Mouse (Mus musculus) cortical plate, adult 2 months (tissue): ENCODE data around the gene Cubn.

Experiments used
- CTCF ChIP-seq: fragments of 200-500 bp; IDR thresholded peaks from 2 replicates; pipeline ENCODE4 v1.5.1; 2011; ENCODE audit warnings: mild to moderate bottlenecking, control low read depth, low read length; ENCODE audit not compliant: insufficient read depth; ENCODE audit errors: extremely low read depth
- POLR2A ChIP-seq: fragments of 200-500 bp; IDR thresholded peaks from 2 replicates; pipeline ENCODE4 v1.6.1; 2011; ENCODE audit warnings: mild to moderate bottlenecking, low read length, control low read depth; ENCODE audit not compliant: insufficient read depth; ENCODE audit errors: extremely low read depth

DNA sequence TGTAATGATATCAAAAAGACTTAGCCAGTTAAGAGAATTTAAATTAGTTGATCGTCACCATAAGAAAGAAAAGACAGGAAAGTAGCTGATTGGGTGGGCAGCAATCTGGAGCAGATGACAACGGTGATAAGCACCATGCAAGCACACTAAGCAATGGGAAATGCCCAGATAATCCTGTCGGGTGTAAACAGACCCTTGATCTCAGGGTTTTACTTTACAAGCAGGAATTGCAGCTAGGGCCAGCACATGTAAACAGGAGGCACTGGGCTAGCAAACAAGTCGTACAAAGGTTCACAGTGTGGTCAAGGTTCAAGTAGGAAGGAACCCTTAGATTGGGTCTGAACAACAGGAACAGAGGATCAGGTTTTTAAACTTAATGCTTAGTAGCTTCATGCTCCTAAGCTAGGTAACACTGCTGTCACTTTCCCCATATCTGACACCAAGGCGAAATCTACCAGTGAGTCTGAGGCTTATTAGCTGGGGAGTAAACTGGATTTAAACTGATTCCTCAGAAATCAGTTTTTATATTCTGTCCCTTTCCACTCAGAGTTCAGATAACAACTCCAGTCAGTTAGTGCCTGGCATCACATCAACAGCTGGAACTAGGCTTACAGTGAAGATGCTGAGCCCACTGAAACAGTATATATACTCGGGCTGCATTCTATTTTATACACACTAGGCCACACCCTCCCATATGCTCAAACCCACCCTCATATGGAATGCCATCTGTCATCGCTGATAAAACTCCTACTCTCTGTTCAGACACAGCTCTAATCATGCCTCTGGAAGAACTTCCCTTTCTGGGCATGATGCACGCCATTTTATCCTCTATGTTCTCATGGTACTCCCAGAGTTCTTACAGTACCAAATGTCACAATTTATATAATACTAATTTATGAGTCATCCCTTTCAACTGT, 32.2 kb upstream of the Cubn start:
- no peak for TF ChIP-seq CTCF
- no peak for TF ChIP-seq POLR2A
